Mouse (Mus musculus): ENCODE measurements around the gene Tmem220.
A peak's percentile ranks its signal among the peaks of the same experiment; 100 is the strongest.
"Not testable (repeated sequence)": the region's sequence is repeated elsewhere in the genome, so short reads cannot be mapped to it uniquely, and the experiment has no call there.

The Tmem220 gene

DNA sequence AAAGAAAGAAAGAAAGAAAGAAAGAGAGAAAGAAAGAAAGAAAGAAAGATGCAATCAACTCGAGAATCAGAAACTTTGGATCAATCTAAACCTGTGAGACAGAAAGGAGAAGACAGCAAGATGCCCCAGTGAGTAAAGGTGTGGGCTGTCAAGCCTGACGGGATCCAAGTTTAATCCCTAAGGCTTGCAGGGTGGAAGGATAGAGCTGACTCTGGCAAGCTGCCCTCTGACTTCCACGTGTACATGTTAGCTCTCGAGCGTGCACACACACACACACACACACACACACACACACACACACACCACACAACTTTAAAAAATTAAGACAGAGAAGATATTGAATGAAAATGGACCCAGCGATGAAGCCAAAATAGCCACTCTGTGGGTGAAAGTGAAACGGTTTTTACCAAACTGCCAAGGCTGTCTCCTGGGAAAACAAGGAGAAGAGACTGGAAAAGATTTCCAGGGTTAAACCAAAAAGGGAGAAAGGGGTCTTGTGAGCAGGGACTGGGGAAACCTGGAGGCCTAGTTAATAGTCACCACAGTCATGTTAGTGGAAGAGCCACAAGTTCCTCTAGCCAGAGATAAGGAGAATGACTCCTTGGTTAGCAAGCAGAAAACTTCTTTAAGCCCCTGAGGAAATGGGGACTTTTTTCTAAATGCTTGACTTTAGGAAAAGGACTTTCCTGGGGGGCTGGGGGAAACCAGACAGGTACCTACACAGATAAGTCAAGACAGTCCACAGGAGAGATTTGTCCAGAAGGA is 5.1 kb upstream of the Tmem220 start:
- no peak for DNase-seq (ENCODE audit: low spot score)

GRCm38 (mm10) chr11:67020948-67021347 is 4.0 kb upstream of the Tmem220 start:
- peak; percentile 87 for DNase-seq (ENCODE audit: low spot score)

- DNase-seq (ENCODE audit: low spot score): no peak
Observed at GRCm38 (mm10) chr11:67022354-67023115, 2.4 kb upstream of the Tmem220 start.

GRCm38 (mm10) chr11:67023191-67023590 is 1.8 kb upstream of the Tmem220 start:
- DNase-seq (ENCODE audit: low spot score): not testable (repeated sequence)

GRCm38 (mm10) chr11:67023802-67024340 is 1.1 kb upstream of the Tmem220 start:
- DNase-seq (ENCODE audit: low spot score): no peak

GRCm38 (mm10) chr11:67030904-67031602 is 6.1 kb downstream of the Tmem220 start:
- no peak for DNase-seq (ENCODE audit: low spot score)

DNA sequence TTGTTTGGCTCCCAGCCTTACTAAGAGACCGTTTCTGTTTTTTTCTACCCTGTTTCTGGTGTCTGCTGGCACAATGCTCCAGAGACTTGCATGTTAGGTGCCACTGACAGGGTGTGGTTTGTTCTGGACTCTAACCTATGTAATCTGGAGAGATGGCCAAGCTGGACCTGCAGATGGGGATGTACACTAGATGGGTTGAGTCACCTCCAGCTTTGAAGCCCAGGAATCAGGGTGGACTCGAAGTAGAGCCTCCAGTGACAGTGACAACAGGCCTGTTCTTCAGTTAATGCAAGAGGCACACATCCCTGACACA is 6.6 kb downstream of the Tmem220 start:
- no peak for DNase-seq (ENCODE audit: low spot score)

DNA sequence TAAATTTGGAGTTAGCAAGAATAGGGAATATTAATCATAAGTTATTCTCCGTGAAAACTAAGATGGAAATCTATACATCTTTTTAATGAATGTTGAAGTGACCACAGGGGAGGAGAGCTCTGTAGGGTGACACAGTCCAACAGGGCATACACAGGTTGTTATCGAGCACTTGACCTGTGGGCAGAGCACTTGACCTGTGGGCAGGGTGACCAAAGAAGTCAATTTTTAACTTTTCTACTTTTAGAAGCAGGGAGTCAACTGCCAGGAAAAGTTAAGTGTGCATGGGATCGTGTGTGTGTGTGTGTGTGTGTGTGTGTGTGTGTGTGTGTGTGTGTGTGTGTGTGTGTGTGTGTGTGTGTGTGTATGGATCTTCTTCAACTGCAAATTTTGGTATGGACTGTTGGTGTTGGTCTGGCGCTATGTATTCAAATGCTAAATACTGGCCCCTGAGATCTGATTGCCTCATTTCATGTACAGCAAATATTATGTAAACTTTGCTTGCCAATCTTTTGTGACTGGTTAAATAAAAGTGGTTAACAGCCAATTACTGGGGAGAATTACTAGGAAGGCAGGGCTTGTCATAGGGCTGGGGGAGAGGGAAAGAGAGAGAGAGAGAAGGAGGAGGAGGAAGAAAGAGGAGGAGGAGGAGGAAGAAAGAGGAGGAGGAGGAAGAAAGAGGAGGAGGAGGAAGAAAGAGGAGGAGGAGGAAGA is 10.0 kb downstream of the Tmem220 start:
- DNase-seq (ENCODE audit: low spot score): no peak

GRCm38 (mm10) chr11:67036229-67036628 is 11.3 kb downstream of the Tmem220 start:
- DNase-seq (ENCODE audit: low spot score): no peak

- no peak for DNase-seq (ENCODE audit: low spot score)
Observed at GRCm38 (mm10) chr11:67036892-67037291, 11.9 kb downstream of the Tmem220 start.

DNA sequence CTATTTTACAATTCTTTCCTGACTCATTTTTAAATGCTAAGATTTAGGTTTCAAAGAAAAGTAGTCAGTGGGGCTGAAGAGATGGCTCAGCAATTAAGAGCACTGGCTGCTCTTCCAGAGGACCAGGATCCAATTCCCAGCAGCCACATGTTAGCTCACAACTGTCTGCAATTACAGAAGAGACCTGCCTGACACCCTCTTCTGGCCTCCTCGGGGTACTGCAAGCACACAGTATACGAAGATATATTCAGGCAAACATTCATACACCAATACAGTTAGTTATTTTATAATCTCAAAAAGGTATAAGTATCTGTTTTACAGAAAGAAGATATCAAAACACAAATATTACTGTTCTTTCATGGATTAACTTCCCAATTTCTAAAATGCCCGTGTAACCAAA is 14.8 kb downstream of the Tmem220 start:
- DNase-seq (ENCODE audit: low spot score): no peak

- no peak for DNase-seq (ENCODE audit: low spot score)
Observed at GRCm38 (mm10) chr11:67040483-67040882, 15.5 kb downstream of the Tmem220 start.

GRCm38 (mm10) chr11:67043007-67043406 is 18.1 kb downstream of the Tmem220 start:
- DNase-seq (ENCODE audit: low spot score): no peak

DNA sequence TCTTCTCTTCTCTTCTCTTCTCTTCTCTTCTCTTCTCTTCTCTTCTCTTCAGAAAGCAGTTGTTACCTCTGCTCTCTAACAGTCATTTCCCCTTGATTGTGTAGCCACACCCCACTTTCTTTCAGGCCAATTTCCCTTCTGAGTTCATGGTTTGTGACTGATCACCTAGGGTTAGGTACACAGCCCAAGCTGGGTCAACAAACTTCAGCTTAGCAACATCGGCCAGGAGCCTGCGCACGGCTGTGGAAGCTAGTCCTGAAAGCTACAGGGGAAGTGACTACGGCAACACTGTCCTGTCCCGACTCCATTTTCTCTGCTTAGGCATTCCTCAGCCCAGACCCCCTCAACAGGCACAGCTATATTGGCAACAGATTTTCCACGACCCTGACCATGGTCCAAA is 20.0 kb downstream of the Tmem220 start:
- DNase-seq (ENCODE audit: low spot score): no peak

DNA sequence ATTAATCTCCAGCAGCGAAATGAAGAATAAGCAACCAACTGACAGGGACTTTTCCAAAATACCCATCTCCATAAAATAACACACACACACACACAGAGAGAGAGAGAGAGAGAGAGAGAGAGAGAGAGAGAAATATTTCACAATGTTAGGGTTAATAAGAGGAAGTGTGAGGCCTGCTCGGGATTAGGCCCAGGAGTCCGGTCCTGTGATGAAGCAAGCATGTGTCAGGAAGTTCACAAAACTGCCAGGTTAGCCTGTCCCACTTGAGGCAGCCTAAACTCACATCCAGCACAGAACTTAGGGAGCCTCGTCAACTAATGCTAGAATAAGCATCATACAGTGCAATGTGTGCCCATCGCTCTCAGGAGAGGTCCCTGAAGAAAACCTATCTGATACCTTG is 22.2 kb downstream of the Tmem220 start:
- DNase-seq (ENCODE audit: low spot score): no peak

GRCm38 (mm10) chr11:67048496-67048895 is 23.5 kb downstream of the Tmem220 start:
- no peak for DNase-seq (ENCODE audit: low spot score)

DNA sequence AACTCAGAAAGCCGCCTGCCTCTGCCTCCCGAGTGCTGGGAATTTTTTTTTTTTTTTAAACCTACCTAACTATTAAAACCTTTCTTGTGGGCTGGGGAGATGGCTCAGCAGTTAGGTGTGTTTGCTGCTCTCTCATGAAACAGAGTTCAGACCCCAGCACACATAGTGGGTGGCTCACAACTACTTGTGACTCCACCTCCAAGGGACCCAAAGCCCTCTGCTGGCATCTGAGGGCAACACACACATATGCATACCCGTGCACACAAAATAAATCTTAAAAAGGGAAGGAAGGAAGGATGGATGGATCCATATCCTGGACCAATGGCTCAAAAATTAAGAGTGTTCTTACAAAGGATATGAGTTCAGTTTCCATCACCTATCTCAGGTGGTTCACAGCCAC is 24.3 kb downstream of the Tmem220 start:
- no peak for DNase-seq (ENCODE audit: low spot score)

- no peak for DNase-seq (ENCODE audit: low spot score)
Observed at GRCm38 (mm10) chr11:67051676-67052320, 26.8 kb downstream of the Tmem220 start.

GRCm38 (mm10) chr11:67052321-67052952 is 27.5 kb downstream of the Tmem220 start, which contains the start of the genes Adprm and Sco1:
TSS of gene Adprm (minus strand) at chr11:67052594.
TSS of gene Sco1 (plus strand) at chr11:67052670.
- DNase-seq (ENCODE audit: low spot score): peak; percentile 88

DNA sequence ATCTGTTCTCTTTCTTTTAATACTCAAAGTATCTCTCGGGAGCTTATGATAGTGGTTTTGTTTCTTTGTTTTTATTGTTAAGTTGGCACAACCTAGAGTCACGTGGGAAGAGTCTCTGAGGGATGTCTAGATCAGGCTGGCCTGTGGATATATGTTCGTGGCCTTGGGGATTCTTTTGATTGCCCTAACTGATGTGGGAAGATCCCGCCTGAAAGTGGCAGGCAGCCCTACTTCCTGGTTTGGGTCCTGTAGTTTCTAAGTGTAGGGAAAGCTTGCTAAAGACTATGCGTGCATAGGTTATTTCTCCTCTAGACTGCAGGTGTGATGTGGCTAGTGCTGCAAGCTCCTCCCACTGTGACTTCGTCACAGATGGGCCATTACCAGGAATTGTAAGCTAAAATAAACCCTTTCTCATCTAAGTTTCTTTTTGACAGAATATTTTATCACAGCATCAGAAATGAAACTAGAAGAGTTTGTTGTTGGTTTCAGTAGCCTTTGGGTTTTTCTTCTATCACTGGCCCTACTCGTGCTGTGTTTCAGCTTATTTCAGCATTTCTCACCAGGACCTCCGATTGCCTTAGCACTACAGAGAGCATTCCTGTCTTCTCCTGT is 29.9 kb downstream of the Tmem220 start:
- DNase-seq (ENCODE audit: low spot score): no peak

All from retina, embryonic 14.5 days (tissue).